Mouse (Mus musculus): Measurements from ENCODE around the gene Lsmem1. TPM values are rescaled to one million over a fixed set of nuclear protein-coding genes. Genes with fewer than 3 reads are reported as not detected.

The Lsmem1 gene
- total RNA-seq (2023), result 0.35 and 0.36 TPM in 2 replicates

GRCm38 (mm10) chr12:40199302-40199701, at the start of gene Lsmem1:
Lsmem1 (minus strand) TSS chr12:40199490.

GRCm38 (mm10) chr12:40248454-40249180, 49.3 kb upstream of the Lsmem1 start, which contains the start of gene Ifrd1:
Ifrd1 (minus strand) TSS chr12:40248504.

GRCm38 (mm10) chr12:40133573-40134271, 65.6 kb downstream of the Lsmem1 start, which contains the start of gene Scin:
Scin (minus strand) TSS chr12:40134228.

Other genes starting within 250 kb of the Lsmem1 start
- 9.4 and 11.9 TPM in 2 replicates for gene Arl4a, start 161.5 kb downstream of the Lsmem1 start, total RNA-seq (2023)
- 0.19 and 0.20 TPM in 2 replicates for gene Scin, start 65.3 kb downstream of the Lsmem1 start, total RNA-seq (2023)
- gene Ifrd1, start 49.0 kb upstream of the Lsmem1 start, total RNA-seq (2023), result 383 and 407 TPM in 2 replicates
- gene Zfp277, start 246.4 kb upstream of the Lsmem1 start, total RNA-seq (2023), result 6.2 and 8.2 TPM in 2 replicates
- gene Dock4, start 246.5 kb upstream of the Lsmem1 start, total RNA-seq (2023), result 4.2 and 7.5 TPM in 2 replicates